Mouse (Mus musculus): ENCODE measurements around the gene Eif3f. TPM values are rescaled to one million over a fixed set of nuclear protein-coding genes. Genes with fewer than 3 reads are reported as not detected.

Gene Eif3f
- 143 and 156 TPM in 2 replicates for total RNA-seq (2021)
- long read RNA-seq, transcript Eif3f-201 (8 exons, 2,514 nt) = major isoform, 86 of 99 reads
- long read RNA-seq, partial matches to known transcripts = 12 of 99 reads
- long read RNA-seq, other reads (novel, unspliced or antisense) = 1 of 99 reads

DNA sequence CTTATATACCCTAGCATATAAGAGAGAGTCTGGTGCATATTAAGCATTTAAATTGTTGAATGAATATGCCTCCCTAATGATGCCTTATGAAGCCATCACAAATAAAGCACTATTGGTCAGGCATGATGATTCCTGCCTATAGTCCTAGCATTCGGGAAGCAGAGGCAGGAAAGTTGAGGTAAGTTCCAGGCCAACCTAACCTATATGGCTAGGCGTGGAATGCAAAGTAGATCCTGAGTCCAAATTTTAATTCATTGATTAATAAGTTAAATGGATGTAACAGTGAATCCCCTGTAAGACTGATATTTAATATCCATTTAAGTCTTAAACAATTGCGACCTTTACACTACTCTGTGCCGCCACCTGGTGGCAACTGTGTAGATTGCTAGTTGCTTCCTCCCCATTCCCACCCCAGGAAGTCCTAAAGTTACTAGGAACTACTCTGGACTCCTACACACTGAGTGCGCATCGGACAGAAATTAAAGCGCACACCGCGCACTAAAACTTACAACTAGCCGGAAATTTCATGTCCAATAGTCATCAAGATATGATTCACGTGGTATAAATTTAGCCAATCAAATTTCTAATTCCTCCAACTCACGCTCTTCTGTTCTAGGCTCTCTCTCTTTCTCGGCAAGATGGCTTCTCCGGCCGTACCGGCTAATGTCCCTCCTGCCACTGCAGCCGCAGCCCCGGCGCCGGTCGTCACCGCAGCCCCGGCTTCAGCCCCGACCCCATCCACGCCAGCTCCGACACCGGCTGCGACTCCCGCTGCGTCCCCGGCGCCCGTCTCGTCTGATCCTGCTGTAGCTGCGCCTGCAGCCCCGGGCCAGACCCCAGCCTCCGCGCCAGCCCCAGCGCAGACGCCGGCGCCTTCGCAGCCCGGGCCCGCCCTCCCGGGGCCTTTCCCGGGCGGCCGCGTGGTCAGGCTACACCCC is at the start of gene Eif3f:
Gene Eif3f, plus strand, starts transcription at position 624 of the 938 bp plus-strand sequence.
- DNase-seq = peak; percentile 86

DNA sequence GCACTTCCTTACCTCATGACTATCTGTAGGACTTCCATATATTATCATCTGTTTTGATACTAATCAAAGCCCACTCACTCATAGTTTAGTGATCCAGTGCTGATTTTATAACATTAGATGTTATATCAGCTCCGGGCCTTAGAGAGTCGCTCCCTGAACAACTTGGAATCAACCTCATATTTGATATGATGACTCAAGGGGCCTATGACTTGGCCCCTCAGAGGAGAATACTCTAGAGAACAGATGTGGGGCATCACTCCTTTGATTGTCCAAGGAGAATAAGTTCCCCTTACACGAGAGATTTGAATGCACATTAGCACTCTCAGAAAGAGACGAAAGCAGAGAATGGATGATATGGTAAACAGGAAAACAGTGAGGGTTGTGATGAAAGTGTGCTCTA is 49.3 kb upstream of the Eif3f start, which contains the start of gene Olfr518:
Gene Olfr518, minus strand, starts transcription at position 101 of the 400 bp plus-strand sequence.
- no peak for DNase-seq

DNA sequence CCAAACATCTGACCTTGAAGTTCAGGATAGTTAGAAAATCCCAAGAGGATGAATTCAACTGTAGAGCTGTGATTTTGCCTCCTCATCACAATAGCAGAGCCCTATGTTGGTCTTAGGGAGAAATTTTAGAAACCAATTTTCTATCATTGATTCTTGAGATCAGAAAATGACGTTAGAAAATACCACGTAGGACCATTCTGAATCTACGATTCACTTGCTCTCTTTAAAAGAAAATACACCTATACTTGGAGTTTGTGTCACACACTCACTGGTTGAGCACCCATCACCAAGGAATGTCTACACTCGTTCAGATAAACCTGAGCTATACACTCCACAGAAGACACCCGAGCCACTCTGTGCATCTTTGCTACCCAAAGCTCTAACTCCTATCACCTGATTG is 39.9 kb upstream of the Eif3f start, which contains the start of gene Olfr519:
Gene Olfr519, minus strand, starts transcription at position 101 of the 400 bp plus-strand sequence.
- DNase-seq = no peak

DNA sequence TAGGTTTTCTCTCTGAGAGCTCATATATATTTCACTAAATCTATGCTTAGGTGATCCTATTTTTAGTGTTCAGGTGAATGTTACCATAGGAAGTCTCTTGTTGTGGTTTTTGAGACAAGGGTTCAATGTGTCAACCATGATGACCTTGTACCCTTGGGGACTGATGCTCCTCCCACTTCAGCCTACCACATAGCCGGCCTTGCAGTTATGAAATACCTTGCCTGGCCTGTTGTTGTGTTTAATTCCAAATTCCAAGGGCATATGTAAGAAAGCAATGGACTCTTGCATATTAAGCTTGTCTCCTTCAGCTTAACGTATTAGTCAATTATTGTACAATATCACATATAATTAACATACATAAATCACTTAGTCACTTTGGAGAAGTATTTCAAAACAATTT is 30.2 kb upstream of the Eif3f start:
- DNase-seq = no peak

DNA sequence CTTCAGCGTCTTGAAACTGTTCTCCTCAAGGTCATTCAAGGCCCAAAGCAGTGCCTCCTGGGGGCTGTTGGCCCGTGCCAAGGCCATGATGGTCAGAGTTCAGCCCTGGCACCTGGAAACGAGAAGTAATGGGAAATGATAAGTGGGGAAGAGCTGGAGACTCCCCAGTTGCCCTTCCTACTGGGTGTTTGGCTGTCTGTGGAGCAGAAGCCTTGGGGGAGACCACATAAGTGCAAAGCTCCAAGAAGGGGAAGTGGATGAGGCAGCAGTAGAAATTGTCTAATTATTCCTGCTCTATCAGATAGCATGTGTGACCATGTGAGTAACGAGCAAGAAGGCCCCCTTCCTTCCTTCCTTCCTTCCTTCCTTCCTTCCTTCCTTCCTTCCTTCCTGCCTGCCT is 7.2 kb upstream of the Eif3f start:
- DNase-seq = no peak

DNA sequence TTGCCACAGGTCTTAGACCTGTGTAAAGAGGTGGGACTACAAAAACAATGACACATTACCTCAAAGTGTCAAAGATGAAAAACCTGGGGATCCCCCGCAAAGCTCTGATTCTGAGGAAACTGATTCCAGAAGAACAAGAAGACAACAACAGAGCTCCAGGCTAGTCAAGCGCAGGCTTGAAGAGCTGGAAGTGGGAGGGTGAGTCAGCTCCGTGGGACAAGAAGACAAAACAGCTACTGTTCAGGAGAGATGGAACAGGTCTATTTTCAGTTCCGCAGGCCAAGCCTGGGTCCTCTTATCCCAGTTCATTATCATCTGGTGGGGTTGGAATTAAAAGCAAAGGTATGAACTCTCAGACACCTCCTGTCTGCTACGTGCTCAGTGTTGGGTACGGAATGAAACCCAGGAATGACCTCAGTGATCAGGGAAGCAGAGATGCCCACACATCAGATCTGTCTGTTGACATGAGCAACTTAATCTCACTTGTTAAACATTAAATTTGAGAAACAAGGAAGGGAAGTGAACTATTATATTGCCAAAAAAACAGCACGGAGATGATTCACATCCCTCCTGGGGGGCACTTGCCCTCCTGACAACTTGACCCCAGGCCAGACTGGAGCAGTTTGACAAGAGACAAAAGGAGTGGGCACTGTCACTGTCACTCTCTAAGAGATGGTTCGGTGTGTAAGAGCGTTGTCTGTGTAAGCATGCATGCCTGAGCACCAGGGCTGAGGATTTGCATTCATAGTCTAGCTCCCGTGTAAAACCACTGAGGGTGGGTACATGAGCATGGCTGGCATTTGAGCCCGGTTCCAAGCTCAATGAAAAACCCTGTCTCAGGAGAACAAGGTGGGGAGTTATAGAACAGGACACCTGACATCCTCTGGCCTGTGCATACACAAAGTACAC is 5.7 kb upstream of the Eif3f start:
- DNase-seq = no peak

DNA sequence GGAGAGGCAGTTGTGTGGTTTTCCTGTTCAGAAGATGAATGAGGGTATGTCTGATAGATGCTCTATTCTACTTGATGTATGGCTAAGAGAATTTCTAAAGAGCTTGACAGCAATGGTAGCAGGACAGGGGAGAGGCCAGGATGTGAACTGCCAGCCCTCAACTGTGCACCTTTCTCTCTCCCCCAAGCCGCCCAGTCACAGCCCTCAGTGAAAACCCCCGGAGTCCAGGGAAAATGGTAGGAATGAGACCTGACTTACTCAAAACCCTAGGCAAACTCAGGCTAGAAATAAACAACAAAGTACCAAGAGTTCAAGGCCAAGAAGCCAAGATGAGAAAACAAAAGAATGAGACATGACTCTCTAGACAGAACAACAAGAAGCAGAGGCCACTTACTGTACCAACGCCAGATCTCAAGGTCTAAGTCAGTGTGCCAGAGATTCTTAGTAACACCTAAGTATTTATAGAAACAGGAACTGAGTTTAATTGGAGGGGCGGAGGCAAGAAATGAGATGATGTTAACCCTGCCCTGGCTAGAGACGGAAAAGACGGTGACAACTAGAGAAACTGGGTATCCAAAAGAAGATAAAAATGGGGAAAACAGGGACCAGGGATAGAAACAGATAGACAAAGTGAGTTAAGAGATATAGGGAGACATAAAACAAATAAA is 4.4 kb upstream of the Eif3f start, which contains the start of gene Nlrp10:
Gene Nlrp10, minus strand, starts transcription at position 453 of the 668 bp plus-strand sequence.
- DNase-seq = no peak

DNA sequence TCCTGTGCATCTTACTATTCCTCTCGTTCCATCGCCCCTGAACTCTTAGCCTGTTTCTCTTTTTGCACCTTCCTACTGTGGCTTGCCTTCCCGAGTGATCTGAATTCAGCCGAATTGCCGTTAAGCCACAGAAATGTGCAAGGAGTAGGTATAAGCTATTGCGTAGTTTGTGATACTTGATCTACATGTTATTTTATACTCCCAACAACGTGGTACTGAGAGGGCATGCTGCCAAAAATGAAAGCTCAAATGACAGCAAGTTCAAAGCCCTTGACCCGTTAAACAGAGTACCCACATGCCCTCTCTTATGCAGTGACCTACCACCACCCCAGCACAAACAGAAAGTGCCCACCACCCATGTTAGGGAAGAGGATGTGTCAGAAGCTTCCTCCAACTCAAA is 619 bp downstream of the Eif3f start:
- DNase-seq = no peak

DNA sequence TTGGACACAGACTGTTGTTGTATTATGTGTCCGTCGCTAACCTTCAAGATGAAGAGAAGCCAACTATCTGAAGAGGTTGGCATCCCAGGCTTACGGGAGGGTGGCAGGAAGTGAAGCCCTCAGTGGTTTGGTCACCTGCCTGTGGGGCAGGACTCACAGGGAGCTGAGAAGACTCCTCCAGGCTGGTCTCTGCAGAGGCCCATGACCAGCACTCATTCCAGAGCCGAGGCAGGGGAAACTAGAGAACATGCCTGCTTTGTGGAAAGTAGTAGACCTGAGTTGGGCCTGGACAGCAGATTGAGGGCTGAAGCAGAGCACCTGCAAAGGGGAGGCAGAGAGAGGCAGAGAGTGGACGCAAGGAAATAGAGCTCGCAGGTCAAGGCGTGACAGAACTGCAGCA is 1.2 kb downstream of the Eif3f start:
- no peak for DNase-seq

DNA sequence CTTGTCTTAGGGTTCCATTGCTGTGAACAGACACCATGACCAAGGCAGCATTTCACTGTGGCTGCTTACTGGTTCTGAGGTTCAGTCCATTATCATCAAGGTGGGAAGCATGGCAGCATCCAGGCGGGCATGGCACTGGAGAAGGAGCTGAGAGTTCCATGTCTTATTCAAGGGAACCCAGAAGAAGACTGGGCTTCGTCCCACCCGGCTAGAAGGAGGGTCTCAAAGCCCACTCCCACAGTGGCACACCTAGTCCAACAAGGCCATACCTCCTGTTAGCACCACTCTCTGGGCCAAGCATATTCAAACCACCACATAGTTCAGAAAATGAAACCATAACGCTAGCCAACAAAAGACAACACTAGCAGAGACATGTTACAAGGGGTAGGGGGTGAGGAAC is 2.4 kb downstream of the Eif3f start:
- DNase-seq = no peak

DNA sequence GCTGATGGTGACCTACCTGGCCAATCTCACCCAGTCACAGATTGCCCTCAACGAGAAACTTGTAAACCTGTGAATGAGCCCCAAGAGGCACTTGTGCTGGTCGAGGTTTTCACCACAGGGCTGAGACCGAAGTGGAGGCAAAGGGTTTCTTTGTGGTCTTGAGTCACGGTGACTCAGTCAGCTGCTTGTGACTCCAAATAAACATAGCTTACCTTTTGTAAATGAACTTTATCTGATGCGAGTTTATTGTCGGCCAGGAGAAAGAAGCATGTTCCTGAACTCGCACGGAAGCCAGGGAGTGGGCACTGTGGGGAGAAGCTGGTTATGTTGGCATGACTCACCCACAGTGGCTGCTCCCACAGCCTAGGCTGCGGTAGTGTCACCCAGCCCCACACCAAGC is 7.2 kb downstream of the Eif3f start:
- DNase-seq = no peak

DNA sequence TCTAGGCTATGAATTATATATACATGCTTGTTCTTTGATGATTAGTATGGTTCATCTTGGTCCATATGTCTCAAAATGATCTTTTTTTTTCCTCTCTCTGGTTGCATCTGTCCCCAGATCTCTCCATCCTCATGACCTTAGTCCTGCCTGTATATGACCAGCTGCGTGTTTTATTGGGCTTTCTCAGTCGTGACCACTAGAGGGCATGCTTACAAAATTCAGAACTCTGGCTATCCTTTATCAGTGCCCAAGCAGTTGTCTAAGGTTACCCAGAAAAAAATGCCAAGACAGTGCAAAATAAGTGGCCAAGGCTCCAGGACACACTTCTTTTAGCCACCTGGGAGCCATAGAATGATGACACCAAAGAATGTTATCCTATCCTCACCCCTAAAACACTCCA is 9.8 kb downstream of the Eif3f start:
- DNase-seq = no peak

DNA sequence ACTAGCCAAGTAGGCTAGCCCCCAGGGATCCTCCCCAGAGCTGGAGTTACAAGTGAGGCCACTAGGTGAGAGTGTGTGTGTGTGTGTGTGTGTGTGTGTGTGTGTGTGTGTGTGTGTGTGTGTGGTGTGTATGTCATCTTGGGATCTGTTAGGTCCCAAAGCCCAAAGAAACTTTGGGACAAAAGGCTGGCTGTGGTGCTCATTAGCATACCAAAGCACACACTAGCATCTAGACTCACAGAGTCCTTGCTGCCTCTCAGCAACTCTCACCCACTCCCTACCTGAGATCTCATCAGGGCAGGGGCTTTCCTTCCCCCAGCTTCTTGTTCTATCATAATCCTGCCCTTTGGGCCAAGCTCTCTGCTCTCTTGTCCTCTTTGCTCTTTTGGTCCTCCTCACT is 14.4 kb downstream of the Eif3f start:
- no peak for DNase-seq

DNA sequence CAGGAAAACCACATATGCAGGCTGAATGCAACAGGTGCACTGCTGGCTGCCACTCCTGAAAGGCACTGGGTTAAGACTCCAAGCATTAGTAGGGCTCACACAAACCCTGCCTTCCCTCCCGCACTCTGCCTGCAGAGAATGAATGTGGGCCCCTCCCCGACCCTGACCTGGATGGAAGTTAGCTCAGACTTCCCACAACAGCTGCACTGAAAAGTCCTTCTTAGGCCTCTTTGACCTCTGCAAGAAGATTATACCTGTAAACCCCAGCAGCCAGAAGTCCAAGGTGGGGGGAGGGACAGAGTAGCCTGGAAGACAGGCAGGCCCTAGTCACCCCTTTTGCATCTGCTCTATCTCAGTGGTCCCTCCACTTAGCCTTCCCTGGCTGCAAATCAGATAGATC is 15.1 kb downstream of the Eif3f start:
- DNase-seq = no peak

DNA sequence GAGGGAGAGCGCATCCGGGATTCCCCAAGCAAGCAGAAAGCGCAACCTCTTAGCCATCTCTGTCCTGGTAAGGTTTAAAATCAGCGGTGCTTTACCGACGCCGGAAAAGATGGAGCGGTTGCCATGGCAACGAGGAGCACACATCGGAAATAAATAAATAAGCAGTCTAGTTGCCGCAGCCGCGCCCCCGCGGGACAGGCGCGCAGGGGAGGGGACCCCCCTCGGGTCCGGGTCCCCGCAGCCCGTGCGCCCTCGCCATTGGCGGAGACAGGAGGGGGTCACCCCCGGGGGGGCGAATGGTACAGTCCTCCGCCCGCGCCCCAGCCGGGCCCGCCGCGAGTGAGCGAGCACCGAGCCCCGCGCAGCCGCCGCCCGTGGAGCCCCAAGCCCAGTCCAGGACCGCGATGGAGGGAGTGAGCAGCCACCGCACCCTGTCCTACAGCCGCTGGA is 16.1 kb downstream of the Eif3f start, which contains the start of gene Tub:
Gene Tub, plus strand, starts transcription at position 27 of the 450 bp plus-strand sequence.
- DNase-seq = peak; percentile 43

DNA sequence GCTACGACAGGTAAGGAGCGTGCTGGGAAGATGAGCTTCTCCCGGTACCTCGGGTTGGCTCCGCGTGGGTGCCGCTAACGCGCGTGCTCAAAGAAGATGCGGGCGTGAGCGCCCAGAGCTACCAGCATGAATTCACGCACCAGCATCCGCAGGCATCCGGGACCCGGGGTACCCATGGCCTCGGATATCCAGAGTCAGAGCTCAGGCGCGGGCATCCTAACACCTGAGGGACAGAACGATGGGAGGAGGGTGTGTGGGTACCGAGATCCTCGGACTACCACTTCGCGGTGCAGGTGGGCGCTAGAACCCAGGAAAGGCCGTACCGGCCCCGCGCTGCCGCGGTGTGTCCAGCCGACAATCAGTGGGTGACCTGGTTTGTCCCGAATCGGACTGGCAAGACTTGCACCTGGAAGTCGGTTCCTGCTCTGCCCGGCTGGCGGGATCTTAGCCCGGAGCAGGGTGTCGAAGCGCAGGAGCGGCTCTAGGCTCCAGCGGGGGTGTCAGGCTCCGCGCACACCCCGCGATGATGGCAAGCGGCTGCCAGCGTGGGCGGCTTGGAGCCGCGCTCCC is 16.6 kb downstream of the Eif3f start:
- no peak for DNase-seq

DNA sequence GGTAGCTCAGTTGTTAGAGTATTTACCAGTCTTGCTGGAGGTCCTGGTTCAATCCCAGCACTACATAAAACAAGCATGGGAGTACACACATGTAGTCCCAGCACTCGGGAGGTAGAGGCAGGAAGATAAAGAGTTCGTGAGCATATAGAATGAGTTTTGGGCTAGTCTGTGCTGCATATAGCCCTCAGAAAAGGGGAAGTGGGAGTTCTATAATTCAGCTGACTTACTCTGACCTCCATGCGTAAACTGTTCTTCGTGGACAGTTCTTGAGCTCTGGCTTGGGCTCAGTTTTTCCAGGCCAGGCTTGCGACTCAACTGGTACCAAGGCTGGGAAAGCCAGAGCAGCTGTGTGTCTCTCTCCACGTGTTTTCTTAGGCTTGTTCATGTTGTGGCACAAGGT is 18.6 kb downstream of the Eif3f start:
- no peak for DNase-seq

DNA sequence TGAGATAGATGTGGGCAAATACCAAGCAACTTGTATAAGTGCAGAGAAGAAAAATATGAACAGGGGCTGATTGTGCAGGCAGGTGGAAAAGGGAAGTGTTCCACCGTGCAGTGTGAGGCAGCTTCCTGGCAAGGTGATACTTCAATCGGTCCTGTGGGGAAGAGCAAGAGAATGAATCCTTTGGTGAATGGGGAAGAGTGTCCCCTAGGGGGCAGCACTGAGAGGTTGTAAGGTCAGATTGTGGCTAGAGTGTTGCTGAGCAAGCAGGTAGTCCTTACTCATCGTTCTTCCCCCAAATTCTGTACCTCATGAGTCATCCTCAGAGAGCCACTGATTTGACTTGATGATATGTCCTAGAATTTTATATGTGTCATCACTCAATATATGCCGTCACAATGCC is 20.0 kb downstream of the Eif3f start:
- DNase-seq = peak; percentile 46

DNA sequence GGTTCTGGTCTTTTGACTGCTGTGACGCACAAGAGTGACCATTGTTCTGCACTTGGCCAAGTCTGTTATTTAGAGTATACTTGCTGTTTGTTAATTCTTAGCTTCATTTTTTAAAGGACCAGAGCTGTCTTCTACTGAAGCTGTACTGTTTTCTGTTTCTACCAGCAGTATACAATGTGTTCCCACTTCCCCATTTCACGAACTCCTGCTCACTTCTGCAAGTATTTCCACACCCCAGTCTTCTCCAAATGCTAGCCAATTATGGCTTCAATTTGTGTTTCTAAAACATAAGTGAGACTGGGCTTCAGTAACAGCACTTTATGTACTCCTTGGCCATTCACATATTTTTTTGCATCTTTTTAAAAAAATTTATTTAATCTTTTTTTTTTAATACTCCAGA is 23.5 kb downstream of the Eif3f start:
- DNase-seq = no peak

DNA sequence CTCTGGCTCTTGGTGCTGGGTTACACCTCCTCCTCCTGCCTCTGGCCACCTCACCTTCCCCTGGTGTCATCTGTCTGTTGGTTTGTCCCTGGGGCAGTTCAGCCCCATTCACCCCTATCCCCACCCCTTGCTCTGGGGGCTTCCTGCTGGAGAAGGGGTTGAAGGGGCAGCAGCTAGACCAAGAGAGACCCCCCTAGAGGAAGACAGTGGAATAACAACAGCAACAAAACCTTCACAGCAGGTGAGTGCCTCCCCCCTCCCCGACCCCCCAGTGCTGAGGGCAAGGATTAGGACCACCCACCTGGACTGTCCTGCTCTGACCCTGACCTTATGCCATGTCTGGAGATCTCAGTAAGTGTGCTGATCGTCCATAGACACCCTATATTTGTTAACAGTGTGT is 31.8 kb downstream of the Eif3f start:
- DNase-seq = no peak

DNA sequence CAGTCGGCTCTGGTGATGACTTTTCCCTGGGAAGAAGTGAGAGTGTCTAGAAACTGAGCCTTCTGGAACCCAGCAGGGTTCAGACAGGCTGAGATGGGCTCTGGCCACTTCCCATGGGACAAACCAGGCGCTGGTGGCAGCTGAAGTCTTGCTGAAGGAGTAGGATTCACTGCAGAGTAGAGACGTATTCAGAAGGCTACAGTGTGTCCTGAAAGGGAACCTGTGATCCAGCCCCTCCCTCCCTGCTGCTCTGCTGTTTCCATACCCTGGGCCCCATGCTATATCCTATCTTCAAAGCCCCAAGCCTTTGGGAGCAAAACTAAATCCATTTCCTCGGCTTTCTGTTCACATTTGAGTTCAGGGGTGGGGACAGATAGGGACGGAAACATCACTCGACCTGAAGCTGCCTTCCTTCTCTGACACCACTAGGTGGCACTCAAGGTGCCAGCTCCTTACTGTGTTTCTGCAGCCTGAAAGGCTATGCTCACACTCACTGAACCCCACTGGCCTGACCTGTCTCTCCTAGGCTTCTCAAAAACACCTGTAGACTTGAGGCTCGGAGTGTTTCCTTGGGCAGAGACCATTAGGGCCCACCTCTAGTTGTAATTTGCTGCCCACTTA is 32.6 kb downstream of the Eif3f start:
- peak; percentile 35 for DNase-seq

Data from adrenal gland, postnatal 25 days (tissue).